Mouse (Mus musculus) stomach, postnatal 0 days (tissue): ENCODE measurements around the gene Fam3c. TPM values are rescaled to one million over a fixed set of nuclear protein-coding genes. Genes with fewer than 3 reads are reported as not detected.

Experiments
- ATAC-seq: fragments of 200-750 bp; cut with Nextera tagmentation; 2 replicates; pipeline ENCODE4 v1.8.0; 2017; ENCODE audit not compliant: low FRiP score, low TSS enrichment
- DNase-seq: peaks from one replicate; pipeline ENCODE4 v3.0.0-alpha.2; 2016; ENCODE audit warnings: low spot score
- H3K27ac ChIP-seq: fragments of 300-500 bp; sonication (generic); replicated peaks from 2 replicates; pipeline ENCODE4 v1.5.1; 2014; ENCODE audit warnings: mild to moderate bottlenecking, control low read depth
- H3K27me3 ChIP-seq: fragments of 300-500 bp; sonication (generic); 2 replicates; pipeline ENCODE4 v1.6.1; 2014; ENCODE audit warnings: low read length; ENCODE audit not compliant: control insufficient read depth, insufficient read depth
- H3K36me3 ChIP-seq: fragments of 300-500 bp; sonication (generic); 2 replicates; pipeline ENCODE4 v1.6.1; 2014; ENCODE audit warnings: low read length, mixed read lengths; ENCODE audit not compliant: control insufficient read depth, insufficient read depth
- H3K4me1 ChIP-seq: fragments of 300-500 bp; sonication (generic); replicated peaks from 2 replicates; pipeline ENCODE4 v1.6.1; 2014; ENCODE audit warnings: antibody characterized with exemption; ENCODE audit not compliant: control insufficient read depth, insufficient read depth
- H3K4me2 ChIP-seq: fragments of 300-500 bp; sonication (generic); replicated peaks from 2 replicates; pipeline ENCODE4 v1.6.1; 2014; ENCODE audit warnings: low read depth, mild to moderate bottlenecking, control low read depth, moderate library complexity
- H3K4me3 ChIP-seq: fragments of 300-500 bp; sonication (generic); 2 replicates; pipeline ENCODE4 v1.5.1; 2014; ENCODE audit warnings: low read depth, low read length, control low read depth
- H3K9ac ChIP-seq: fragments of 300-500 bp; sonication (generic); 2 replicates; pipeline ENCODE4 v1.6.1; 2014; ENCODE audit warnings: mild to moderate bottlenecking, low read length, control low read depth, mixed read lengths
- H3K9me3 ChIP-seq: fragments of 300-500 bp; sonication (generic); 2 replicates; pipeline ENCODE4 v1.6.1; 2016; ENCODE audit warnings: low read length; ENCODE audit not compliant: control insufficient read depth
- CTCF ChIP-seq: IDR thresholded peaks from 2 replicates; pipeline ENCODE4 v1.5.1; 2016; ENCODE audit warnings: antibody characterized with exemption, low read depth, mild to moderate bottlenecking, moderate library complexity
- EP300 ChIP-seq: optimal IDR thresholded peaks from 2 replicates; pipeline ENCODE3; 2016; ENCODE audit warnings: antibody characterized with exemption
- WGBS: fragments of 180-500 bp; shearing (Covaris S2); extraction: QIAGEN DNeasy Blood & Tissue Kit; methylation state at CpG from one replicate; pipeline ENCODE4 v1.1.7; 2014; 5-methylcytosine and 5-hydroxymethylcytosine counted together
- polyA plus RNA-seq: library from polyadenylated mRNA; unstranded; fragments of >200 nt; fragmentation: Nextera tagmentation; extraction: Ambion mirVana; gene quantifications from 2 replicates; pipeline ENCODE4 v1.2.1, GENCODE M21; 2015

The Fam3c gene
- polyA plus RNA-seq, 1 experiment from 2014 or later = 99.4 TPM

DNA sequence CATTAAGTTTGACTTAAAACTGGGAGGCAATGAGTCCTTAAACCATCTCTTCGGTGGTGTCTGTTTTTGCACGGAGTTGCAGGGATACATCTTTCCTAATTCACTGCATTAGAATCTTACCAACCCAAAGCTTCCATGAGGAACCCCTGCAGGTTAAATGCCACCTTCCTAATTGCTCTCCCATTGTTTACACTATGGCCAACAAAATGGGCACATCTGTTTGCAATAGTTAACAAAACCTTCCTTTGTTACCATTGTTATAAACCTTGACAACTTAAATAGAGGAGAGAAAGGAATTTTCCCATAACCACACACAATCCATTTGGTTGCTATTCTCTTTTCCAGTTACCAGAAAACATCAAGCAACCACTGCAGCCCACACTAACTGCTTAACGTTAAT, 62.1 kb downstream of the Fam3c start:
- TF ChIP-seq EP300 = no peak
- no peak for TF ChIP-seq CTCF
- H3K27ac ChIP-seq = no peak overlapping the region
- H3K9me3 ChIP-seq = no peaks in the 10 kb centered on the region
- 69% methylated on average over 3 of the region's 3 CpGs for WGBS
- H3K4me2 ChIP-seq = no peak overlapping the region
- no peak overlapping the region for H3K4me3 ChIP-seq
- no peak overlapping the region for H3K9ac ChIP-seq
- no peaks in the 10 kb centered on the region for H3K36me3 ChIP-seq
- no peaks in the 10 kb centered on the region for H3K27me3 ChIP-seq
- H3K4me1 ChIP-seq = no peaks in the 10 kb centered on the region
- ATAC-seq (no peak), DNase-seq (no peak)

GRCm38 (mm10) chr6:22292056-22292455, 64.0 kb downstream of the Fam3c start:
- WGBS = 41% methylated on average over 4 of the region's 4 CpGs
- Histone ChIP-seq H3K4me1 (peaks cover 3% of the 10 kb centered on the region; the same call in 1 of the 2 replicates), H3K27me3 (no peaks in the 10 kb centered on the region), H3K27ac (no peak overlapping the region), H3K9me3 (no peaks in the 10 kb centered on the region), H3K9ac (no peak overlapping the region), H3K4me3 (no peak overlapping the region), H3K36me3 (no peaks in the 10 kb centered on the region), H3K4me2 (no peak overlapping the region)
- DNase-seq = no peak
- TF ChIP-seq EP300 (no peak), CTCF (no peak)
- ATAC-seq = no peak

DNA sequence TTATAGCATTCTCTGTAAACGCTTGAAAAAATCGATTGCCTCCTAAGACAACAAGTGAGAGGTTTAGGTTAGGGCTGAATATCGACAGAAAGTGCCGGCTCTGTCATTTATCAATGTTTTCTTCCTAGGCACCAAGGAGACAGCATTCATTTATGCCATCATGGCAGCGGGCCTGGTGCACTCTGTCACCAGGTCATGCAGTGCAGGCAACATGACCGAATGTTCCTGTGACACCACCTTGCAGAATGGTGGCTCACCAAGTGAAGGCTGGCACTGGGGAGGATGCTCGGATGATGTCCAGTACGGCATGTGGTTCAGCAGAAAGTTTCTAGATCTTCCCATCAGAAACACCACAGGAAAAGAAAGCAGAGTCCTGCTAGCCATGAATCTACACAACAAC, 65.3 kb downstream of the Fam3c start:
- H3K9me3 ChIP-seq = no peaks in the 10 kb centered on the region
- 71% methylated on average over 8 of the region's 8 CpGs for WGBS
- H3K4me3 ChIP-seq = no peak overlapping the region
- H3K4me1 ChIP-seq = peaks cover 3% of the 10 kb centered on the region; the same call in 1 of the 2 replicates
- H3K4me2 ChIP-seq = 0 out of 2 replicates have a peak overlapping the region, but pooled peaks have one; percentile 5
- H3K27me3 ChIP-seq = no peaks in the 10 kb centered on the region
- TF ChIP-seq CTCF (no peak), EP300 (no peak)
- DNase-seq (no peak), ATAC-seq (no peak)
- no peak overlapping the region for H3K9ac ChIP-seq
- no peaks in the 10 kb centered on the region for H3K36me3 ChIP-seq
- H3K27ac ChIP-seq = no peak overlapping the region

DNA sequence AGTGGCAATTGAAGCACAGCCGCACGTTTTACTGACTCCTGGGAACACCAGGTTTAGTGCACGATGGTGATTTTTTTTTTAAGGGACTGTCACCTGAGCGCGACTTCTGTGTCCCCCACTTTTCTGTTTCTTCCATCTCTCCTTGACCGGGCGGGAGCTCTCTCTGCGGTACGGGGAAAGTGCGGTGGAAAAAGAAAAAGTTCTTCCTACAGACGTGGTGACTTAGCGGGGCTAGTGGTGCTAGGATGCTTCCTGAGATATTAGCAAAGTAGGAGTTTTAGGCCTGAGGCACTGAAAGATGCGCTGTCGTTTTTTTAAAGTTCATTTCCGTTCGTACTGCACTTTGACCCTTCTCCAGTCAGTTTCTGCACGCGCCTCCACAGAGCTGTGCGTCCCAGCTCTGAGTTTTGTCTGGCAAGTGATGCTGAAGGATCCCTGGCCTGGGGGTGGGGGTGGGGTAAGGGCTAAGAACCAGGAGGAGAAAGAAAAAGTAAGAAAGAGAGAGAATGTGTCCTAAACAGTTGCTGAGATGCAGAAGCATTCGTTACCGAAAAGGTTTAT, 66.5 kb downstream of the Fam3c start:
- Histone ChIP-seq H3K27me3 (no peaks in the 10 kb centered on the region), H3K4me1 (peaks cover 3% of the 10 kb centered on the region; the same call in 1 of the 2 replicates), H3K27ac (no peak overlapping the region), H3K4me3 (peak overlapping the region; percentile 46), H3K36me3 (no peaks in the 10 kb centered on the region), H3K4me2 (peak overlapping the region; percentile 62), H3K9me3 (no peaks in the 10 kb centered on the region), H3K9ac (peak overlapping the region; percentile 47)
- WGBS = 5% methylated on average over 21 of the region's 21 CpGs
- ATAC-seq = no peak
- no peak for TF ChIP-seq CTCF
- no peak for TF ChIP-seq EP300
- no peak for DNase-seq

- Histone ChIP-seq H3K4me3 (peak overlapping the region; percentile 46), H3K4me1 (peaks cover 3% of the 10 kb centered on the region; the same call in 1 of the 2 replicates), H3K9ac (peak overlapping the region; percentile 47), H3K27me3 (no peaks in the 10 kb centered on the region), H3K27ac (no peak overlapping the region), H3K9me3 (no peaks in the 10 kb centered on the region), H3K36me3 (no peaks in the 10 kb centered on the region), H3K4me2 (peak overlapping the region; percentile 62)
- no peak for TF ChIP-seq EP300
- TF ChIP-seq CTCF = peak; percentile 69
- DNase-seq = peak; percentile 73
- peak; percentile 74 for ATAC-seq
- under 1% methylated on average over 35 of the region's 38 CpGs for WGBS
These were observed 67.1 kb downstream of the Fam3c start for GRCm38 (mm10) chr6:22288737-22289460.
